Mouse (Mus musculus) induced T-regulatory cell, adult 2 months (primary cell): ENCODE results near the gene Tnni2.

ENCODE experiments used
- DNase-seq: peaks from one replicate; pipeline ENCODE4 v3.0.0-alpha.2; 2012; ENCODE audit warnings: low read depth

The Tnni2 gene

DNA sequence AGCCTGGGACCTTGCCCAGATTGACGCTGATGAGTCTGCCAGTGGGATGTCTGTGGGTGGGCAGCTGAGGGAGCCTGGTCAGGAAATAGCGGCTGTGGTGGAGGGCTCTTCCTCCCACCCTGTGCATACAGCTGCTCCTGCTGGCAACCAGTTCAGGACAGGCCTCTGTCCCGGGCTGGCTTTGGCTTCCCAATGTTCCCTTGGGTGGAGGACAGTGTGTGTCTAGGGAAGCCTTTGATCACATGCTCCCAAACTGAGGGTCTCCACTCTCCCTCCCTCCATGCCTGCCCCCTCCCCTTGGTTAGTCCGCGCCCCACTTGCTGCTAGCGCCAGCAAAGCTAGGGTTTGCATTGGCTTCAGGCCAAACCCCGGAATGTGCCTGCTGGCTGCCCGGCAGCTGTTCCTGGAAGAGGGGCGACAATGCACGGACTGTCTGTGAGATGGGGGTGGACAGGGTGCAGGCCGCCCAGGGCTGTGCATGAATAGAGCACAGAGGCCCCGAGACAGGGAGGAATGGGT lies 11.4 kb upstream of the Tnni2 start:
- DNase-seq, result no peak

DNA sequence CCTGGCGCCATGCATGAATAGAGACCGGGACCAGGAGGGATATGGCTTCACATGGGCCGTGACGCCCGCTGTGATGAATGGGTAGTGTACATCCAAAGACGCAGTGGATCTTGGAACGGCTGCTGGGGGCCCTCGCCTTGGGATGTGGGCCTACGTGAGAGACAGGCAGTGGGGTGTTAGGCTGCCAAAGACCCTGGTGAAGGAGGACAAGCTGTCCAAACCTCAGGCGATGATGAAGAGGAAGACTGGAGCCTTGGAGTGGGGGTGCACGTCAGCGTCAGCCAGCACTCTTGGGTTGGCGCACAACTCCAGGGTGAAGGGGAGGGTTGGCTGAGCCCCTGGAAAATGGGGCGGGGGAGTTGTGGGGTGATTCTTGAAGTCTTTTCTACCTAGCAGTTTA lies 10.5 kb upstream of the Tnni2 start:
- DNase-seq, result no peak

DNA sequence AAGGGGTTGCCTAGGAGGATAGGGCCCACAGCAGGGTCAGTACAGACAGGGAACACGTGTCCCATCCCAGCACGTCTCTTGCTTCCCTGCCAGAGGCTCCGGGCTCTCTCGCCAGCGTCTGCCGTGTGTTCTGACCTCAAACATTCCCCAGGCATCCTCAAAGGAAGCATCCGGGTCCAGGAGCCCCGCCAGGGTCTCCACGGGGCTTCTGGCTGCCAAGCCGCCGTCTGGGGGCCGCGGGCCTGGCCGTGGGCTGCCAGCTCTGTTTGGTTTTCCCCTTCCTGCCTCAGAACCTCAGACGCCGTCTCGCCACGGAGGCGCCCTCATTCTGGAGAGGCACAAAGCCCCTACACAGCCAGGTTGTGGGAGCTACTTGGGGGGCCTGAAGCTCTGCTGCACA lies 8.0 kb upstream of the Tnni2 start:
- no peak for DNase-seq

DNA sequence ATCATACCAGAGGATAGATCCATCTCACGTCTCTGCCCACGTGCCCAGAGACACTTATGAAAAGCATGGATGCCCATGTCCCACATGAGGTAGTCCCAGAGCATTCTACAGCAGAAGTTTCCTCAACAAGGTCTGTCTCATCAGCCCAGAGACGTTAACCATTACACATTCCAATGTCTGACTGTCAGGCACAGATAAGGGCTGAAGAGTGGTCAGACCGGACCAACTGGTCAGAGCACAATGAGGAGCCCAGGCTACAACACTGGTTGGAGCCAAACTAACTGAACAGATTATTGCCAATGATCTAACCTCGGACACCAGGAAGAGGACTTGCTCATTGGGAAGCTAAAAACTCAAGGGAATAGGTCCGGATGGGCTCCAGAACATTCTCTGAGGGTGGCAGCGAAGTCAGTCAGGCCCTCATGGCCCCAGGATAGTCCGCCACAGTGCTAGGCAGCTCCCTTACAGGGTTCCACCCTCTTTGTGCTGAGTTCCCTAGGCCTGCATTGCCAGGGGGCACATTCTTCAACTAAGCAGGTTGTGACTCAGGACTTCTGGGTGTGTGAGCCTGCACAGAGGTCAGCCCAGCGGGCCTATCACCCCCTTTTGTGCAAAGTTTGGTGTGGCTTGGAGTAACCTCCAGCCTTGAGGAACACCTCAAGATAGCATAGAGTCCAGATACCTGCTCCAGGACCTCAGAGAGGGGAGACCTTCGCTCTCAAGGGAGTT lies 7.3 kb upstream of the Tnni2 start, which contains the start of gene Syt8:
Gene Syt8, plus strand, starts transcription at position 714 of the 729 bp plus-strand sequence.
- DNase-seq, result no peak

DNA sequence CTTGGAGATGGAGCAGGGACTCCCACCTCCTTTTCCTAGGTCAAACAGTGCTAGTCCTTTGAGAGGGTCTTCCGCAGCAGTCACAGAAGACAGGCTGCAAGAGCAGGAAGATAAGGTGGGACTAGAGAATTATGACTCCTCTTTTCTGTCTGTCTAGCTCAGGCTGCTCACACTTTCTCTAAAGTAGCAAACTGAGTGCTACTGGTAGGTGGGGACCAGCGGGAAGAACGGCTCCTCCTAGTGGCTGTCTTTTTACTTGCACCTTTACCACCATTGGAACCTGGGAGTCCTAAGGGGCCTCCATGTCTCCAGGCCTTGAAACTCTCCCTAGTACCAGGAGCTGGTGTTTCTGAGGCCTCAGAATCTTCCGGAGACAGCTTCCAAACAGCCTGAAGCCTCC lies 6.1 kb upstream of the Tnni2 start:
- peak; percentile 83 for DNase-seq

DNA sequence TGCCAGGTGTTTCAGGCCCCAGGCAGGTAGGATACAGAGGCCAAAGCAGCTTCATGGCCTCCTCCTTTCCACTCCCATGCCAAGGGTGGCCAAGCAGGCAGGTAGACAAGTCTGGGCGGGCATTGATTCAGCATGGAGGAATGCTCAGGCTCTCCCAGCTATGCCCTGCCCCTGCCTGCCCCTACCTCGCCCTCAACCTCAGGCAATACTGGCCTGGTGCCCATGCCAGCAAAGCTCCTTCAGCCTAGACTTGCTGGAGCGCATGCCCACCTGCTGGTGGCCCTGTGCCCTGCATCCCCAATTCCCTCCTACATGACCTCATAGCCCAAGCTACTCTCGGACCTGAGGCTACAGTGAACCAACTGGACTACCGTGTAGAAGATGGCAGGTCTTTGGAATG lies 4.3 kb upstream of the Tnni2 start:
- no peak for DNase-seq

DNA sequence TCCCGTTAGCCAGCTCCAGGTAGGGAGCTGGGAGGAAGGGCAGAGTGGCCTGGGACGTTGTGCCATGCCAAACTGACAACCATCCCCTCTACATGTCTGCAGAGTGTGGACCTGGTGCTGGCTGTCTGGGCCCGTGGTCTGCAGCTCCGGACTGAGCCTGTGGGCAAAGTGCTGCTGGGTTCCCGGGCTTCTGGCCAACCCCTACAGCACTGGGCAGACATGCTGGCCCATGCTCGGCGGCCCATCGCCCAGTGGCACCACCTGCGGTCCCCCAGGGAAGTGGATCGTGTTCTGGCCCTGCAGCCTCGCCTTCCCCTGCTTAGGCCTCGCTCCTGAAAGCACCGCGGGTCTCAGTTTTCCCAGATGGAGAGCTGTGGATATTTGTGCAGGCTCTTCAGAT lies 1.6 kb upstream of the Tnni2 start:
- DNase-seq, result no peak

DNA sequence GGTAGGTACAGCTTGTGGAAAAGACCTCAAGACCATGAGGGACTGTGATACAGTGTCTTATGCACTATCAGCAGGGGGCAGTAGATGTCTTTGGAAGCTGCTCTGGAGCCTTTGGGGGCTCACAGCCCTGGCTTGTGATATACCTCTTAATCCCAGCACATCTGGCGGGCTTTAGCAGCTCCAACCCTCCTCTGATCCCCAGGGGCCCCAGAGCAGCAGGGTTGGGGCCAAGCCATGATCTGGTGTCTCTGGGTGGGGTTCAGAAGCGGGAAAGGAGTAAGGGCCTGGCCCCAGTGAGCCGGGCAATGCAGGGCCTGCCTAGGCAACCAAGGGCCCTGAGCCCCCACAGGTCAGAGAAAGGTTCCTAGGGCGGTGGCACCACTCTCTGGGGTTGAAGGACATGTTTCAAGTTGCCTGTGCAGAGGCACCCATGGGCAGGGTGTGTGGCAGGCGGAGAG lies 922 bp upstream of the Tnni2 start:
- DNase-seq, result peak; percentile 49

DNA sequence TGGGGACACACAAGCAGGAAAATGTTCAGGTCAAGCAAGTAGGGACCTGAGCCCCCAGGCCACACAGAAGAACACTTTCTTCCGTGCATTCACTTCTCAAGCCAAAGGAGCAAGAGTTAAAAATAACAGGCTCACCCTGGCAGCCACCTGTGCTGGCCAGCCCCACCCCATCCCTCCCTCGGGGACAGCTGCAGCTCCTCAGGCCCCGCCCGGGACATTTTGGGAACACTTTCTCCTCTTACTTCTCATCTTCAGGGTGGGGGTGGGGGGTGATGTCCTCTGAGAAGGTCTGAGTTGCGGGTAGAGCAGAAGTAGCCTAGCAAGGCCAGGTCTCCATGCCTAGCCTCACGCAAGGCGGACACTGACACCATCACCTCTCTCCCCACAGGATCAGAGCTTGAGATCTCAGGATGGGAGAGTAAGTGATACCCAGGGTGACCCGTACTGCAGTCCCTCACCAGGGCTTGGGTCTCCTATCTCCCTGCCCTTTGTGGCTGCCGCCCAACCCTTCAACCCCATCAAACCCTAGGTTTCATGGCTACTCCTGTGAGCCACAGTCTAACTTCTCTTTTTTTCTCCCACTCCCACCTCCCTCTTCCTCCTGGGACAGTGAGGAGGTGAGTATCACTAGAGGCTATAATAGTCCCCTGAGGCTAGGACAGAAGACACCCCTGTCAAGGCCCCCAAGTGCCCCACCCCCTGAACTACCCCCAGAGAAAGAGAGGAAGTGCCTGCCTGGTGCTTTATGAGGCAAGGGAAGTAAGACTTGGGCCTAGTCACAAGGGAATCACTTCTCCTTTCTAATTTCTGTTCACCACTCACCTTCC lies 686 bp downstream of the Tnni2 start:
- DNase-seq, result no peak

DNA sequence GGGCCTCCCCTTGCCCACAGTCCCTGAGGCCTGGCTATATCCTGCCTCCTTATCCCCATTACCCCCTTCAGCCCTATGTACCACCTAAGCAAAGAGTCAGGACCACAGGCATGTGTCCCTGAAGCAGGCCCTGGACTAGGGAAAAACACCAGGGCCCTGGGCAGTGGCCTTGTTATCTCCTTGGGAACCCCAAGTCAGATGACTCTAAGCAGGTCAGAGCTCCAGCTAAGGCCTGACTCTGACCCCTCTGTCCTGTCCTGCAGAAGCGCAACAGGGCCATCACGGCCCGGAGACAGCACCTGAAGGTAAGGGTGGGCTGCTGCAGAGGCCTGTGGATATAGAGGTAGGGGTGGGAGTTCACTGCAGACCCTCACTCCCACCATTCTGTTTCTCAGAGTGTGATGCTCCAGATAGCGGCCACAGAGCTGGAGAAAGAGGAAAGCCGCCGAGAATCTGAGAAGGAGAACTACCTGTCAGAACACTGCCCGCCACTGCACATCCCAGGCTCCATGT lies 1.4 kb downstream of the Tnni2 start:
- DNase-seq, result no peak

DNA sequence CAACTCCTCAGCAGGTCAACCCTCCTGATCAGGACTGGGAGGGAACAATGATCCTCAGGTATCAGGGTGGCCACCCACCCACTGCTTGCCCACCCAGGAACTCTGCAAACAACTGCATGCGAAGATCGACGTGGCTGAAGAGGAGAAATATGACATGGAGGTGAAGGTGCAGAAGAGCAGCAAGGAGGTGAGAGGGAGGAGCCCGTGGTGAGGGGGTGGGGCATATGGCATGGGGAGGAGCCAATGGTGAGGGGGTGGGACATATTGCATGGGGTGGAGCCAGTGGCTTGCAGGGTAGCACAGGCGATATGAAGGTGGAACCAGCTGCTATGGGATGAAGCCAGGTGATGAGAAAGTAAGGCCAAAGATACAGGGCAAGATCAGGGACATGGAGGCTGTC lies 1.9 kb downstream of the Tnni2 start:
- DNase-seq, result no peak

DNA sequence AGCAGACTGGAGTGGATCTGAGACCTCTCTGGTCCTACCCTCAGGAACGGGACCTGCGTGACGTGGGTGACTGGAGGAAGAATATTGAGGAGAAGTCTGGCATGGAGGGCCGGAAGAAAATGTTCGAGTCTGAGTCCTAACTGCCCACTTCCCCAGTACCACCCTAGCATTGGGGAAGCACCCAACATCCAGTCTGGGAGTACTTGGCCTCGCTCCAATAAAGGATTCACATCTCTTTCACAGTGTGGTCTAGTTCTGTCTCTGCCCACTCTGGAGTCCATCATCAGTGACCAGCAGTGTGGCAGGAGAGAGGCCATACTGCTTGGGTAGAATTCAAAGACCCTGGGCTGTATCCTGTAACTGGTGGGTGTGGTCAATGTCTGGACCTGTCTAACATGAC lies 2.6 kb downstream of the Tnni2 start:
- no peak for DNase-seq

DNA sequence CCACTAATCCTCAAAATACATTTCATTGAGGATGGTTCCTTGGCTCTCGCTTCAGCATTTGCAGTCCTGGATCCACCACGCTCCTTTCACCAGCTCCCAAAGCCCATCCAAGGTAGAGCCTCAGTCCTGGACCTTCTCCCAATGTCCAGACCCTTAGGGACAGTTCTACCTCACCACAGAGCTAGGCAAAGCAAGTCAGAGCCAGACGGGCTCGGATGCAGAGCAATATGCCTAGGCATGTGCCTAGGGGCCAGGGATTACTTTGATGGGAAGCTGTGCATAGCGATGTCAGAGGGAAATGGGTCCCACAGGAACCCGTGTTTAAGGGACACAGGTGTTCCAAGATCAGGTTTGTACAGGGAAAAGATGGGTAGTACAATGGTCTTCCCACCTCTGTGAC lies 3.7 kb downstream of the Tnni2 start:
- no peak for DNase-seq

DNA sequence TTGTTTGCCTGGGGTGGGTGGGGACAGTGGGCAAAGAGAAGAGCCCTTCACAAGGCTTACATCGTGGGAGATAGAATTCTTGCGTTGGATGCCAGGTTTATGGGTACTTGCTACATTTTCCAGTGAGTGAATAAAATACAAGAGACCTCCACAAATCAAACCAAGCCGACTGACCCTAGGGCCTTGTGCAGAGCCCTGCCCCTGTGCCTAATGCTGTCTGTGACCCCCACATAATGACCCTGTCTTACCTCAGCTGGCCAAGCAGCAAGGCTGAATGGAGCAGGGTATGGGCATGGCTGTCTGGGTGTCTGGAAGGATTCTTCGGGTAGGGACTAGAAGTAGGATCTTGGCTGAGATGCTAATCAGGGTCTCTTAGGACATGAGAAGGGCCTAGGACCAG lies 4.7 kb downstream of the Tnni2 start:
- DNase-seq, result no peak

DNA sequence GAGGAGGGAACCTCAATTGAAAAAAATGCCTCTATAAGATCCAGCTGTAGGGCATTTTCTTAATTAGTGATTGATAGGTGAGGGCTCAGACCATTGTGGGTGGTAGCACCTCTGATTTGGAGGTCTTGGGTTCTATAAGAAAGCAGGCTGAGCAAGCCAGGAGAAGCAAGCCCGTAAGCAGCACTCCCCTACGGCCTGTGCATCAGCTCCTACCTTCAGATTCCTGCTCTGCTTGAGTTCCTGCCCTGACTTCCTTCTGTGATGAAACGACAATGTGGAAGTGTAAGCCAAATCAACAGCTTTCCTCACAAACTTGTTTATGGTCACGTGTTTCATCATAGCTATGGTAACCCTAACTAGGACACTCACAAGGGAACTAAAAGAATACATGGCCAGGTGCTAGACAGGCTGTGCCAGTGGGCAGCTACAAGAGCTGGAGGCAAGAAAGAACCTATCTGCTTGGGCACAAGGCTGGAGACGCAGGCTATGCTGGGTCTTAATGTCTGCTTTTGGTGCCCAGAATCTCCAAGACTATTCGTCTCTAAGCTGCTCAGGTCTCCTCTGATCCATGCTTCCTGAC lies 7.5 kb downstream of the Tnni2 start:
- DNase-seq, result no peak

DNA sequence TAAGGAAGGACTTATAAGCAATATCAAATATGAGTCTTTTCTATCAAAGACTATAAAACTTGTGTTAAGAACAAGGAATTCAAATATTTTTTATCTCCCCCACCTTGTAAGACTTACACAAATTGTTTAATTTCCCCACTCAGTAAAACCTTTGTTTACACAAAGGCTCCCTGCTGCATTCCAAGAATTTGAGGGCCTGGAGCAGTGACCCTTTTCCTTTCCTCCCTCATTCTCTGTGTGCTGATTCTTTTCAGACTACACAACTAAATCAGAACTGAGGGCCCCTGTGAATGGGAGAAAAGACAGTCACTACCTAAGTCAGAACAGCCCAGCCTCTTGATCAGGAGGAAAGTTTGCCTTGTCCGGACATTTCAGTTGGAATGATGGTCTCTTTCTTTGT lies 13.1 kb downstream of the Tnni2 start:
- no peak for DNase-seq

DNA sequence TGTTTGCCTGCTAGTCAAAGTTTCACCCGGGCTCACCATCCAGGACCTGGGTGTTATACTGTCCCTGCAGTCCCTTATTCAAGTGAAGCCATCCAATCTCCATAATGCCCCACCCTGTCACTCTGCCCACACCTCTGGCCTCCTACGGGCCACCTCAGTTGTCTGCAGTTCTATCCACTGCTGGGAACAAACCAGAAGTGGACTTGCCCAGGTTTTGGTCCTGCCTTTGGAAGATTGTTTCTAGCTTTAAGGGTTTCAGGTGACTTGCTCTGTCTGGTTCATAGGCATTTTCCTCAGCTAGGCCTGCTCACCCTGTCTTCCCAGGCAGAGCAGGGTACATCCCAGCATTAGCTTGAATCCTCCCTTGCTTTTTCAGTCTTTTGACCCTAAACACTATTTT lies 13.6 kb downstream of the Tnni2 start:
- DNase-seq, result no peak

DNA sequence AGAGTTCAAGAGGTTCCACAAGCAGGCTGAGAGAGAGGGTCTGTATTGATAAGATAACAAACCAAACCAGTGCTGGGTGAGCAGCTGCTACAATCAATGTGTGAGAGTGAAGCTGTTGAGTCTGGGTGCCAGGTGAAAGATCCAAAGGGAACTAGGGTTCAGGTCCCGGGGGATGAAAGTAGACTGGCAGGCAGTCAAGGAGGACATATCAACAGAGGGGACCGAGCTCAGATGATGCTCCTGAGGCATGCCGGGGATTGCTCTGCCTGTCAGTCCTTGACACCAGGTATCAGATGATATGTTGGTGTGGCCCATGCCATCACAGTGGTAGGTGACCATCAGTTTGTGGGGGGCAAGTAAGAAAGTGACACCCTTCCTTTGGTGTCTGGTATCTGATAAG lies 15.2 kb downstream of the Tnni2 start:
- DNase-seq, result no peak

DNA sequence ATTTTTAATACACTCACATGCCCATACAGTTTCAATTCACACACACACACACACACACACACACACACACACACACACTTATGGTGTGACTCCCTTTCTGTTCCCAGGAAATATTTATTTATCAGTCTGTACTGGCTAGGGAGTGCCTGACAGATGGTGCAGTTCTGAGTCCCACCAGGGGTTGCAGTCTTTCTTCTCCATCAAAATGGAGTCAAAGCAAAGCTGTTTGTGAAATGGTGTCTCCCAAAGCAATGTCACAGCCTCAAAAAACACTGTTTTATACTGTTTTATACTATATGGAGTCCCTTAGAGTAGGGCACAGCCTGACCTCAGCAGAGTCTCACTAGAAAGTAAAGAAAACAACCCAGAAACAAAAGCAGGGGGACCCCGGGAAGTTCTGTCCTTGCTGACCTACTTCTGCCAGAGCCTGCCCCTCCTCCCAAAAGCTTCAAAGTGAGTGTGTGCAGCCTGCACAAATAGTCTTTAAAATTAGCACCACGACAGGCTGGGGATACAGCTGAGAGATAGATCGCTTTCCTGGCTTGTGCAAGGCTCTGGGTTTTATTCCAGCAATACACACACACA lies 15.7 kb downstream of the Tnni2 start:
- DNase-seq, result peak; percentile 41

DNA sequence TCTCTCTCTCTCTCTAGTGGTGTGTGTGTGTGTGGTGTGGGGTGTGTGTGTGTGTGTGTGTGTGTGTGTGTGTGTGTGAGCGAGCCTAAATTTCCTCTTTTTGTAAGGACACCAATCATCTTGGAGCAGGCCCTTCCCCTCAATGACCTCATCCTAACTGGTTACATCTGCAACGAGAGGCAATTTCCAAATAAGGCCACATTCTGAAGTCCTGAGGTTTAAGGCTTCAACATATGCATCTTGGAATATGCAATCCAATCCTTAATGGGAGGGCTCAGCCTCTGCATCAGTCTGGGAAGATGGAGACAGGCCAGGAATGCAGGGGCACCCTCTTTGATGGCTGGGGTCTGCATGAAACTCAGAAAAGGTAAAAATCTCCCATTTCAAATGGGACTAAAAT lies 16.4 kb downstream of the Tnni2 start:
- DNase-seq, result no peak

DNA sequence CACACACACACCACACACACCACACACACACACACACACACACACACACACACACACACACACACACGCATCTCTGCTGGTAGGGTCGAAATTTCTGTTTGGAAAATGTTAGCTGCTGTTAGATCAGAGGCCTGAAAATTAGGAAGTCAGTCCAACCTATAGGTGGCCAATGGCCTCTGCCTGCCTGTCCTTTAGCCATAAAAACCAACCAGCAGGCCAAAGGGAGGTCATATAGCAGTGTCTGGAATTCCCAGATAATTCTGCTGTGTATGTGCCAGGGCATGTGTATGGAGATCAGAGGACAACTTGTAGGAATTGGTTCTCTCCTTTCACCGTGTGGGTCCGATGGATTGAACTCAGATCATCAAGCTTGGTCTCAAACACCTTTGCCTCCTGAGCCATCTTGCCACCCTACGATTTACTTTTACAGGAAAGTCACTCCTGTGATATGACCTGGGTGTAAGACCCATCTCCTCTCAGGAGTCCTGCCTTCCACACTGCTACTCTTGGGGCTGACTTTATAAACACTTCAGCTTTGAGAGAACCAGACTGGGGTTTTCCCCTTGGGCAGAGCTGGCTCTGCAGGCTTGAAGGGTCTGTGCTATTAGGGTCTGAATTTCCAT lies 17.2 kb downstream of the Tnni2 start:
- peak; percentile 32 for DNase-seq

DNA sequence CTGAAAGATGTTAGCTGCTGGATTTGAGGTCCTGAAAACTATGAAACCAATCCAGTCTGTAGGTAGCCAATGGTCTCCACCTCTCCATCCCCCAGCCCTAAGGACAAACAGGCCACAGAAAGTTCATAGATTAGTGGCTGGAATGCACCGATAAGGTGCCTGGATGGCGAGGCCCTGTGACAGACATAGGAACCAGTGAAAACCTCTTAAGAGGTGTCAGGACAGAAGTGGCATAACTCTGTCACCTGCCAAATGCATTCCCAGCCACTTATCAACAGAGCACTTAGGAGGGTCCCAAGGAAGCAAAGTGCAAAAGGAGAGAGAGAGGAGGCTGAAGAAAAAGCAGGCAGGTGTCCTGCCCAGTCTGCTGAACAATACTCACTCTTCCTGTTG lies 17.7 kb downstream of the Tnni2 start:
- DNase-seq, result no peak
